Comparison of ENCODE assay signal across 7 mouse cellular contexts in the genomic region with DNA sequence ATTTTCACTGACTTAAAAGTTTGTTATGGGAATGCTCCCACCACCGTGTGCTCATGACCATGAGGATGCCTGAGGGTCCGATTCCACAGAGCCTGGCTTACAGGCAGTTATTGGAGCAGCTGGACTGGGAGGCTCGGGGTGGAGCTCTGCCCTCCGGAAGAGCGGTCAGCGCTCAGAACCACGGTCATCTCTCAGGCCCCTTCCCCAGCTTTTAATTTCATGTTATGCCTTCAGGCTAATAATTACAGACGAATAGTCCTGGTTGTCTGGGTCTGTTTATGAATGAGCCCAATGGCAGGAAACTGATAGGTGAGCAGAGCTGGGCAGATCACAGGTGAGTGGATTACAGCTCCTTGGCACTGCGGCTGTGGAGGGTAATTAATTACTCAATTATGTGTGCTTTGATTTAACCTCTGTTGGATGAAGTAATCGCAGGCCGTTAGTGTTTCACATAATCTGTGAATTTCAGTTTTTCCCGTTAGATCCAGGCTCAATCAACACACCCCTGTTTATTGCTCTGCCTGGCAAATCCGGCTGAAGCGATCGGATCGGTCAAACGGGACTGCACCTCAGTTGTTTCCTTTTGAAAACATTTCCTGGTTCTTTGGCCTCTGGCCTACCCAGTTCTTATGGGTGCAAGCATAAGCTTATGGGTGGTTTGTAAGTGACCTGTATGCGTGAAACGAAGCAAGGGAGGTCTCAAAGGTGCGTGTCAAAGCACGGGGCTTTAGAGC. TPM values are rescaled to one million over a fixed set of nuclear protein-coding genes. Genes with fewer than 3 reads are reported as not detected.
A peak's percentile ranks its signal among the peaks of the same experiment; 100 is the strongest.
DNase-seq lines count a peak whose midpoint lies in the region; ATAC-seq and TF ChIP-seq lines count a peak whose summit lies in the region.

No protein-coding gene starts in this region.

- ATAC-seq in forebrain, embryonic 12.5 days (ENCODE audit: low FRiP score): peak; percentile 42; the same call in 1 of the 2 replicates
- ATAC-seq in neural tube, embryonic 13.5 days (ENCODE audit: low read depth): no peak

- peaks cover 20% of the 10 kb centered on the region for H3K4me1 ChIP-seq in testis, adult 2 months (ENCODE audit: control insufficient read depth, insufficient read depth, low read length)
- peaks cover 28% of the 10 kb centered on the region for H3K4me1 ChIP-seq in forebrain, embryonic 12.5 days
- H3K4me1 ChIP-seq in neural tube, embryonic 13.5 days (replicated peaks): peaks cover 37% of the 10 kb centered on the region

- no peak for TF ChIP-seq POLR2A in testis, adult 2 months (IDR thresholded peaks at IDR 0.05; ENCODE audit: control insufficient read depth, low read depth, low read length)

- H3K27ac ChIP-seq in testis, adult 2 months (ENCODE audit: control insufficient read depth, insufficient read depth, low read depth, low read length): no peak overlapping the region
- peak overlapping the region; percentile 96 for H3K27ac ChIP-seq in forebrain, embryonic 12.5 days
- peak overlapping the region; percentile 96 for H3K27ac ChIP-seq in neural tube, embryonic 13.5 days (replicated peaks)

- peak overlapping the region; percentile 78 for H3K4me2 ChIP-seq in forebrain, embryonic 12.5 days
- H3K4me2 ChIP-seq in neural tube, embryonic 13.5 days: peak overlapping the region; percentile 77

- no peak for TF ChIP-seq CTCF in testis, adult 2 months (IDR thresholded peaks at IDR 0.05; ENCODE audit: control insufficient read depth, insufficient read depth, insufficient replicate concordance, low read depth, low read length)

- no peaks in the 10 kb centered on the region for H3K27me3 ChIP-seq in testis, adult 2 months (ENCODE audit: control insufficient read depth, insufficient read depth, low read length)
- H3K27me3 ChIP-seq in forebrain, embryonic 12.5 days: 0 out of 2 replicates have a peak, but pooled peaks cover 4% of the 10 kb centered on the region
- H3K27me3 ChIP-seq in neural tube, embryonic 13.5 days: no peaks in the 10 kb centered on the region

- H3K4me3 ChIP-seq in testis, adult 2 months (ENCODE audit: control insufficient read depth, low read depth, low read length): peak overlapping the region; percentile 73
- H3K4me3 ChIP-seq in forebrain, embryonic 12.5 days (replicated peaks): peak overlapping the region; percentile 77
- peak overlapping the region; percentile 84 for H3K4me3 ChIP-seq in neural tube, embryonic 13.5 days

- no peaks in the 10 kb centered on the region; the same call in 1 of the 2 replicates for H3K36me3 ChIP-seq in testis, adult 2 months (ENCODE audit: control insufficient read depth, insufficient read depth, low read length)
- no peaks in the 10 kb centered on the region for H3K36me3 ChIP-seq in forebrain, embryonic 12.5 days (replicated peaks)
- no peaks in the 10 kb centered on the region for H3K36me3 ChIP-seq in neural tube, embryonic 13.5 days

- H3K9me3 ChIP-seq in forebrain, embryonic 12.5 days: no peaks in the 10 kb centered on the region
- no peaks in the 10 kb centered on the region for H3K9me3 ChIP-seq in neural tube, embryonic 13.5 days

- no peak for DNase-seq in testis, postnatal 14 days (ENCODE audit: low spot score)
- peak; percentile 28 to 45 for DNase-seq in kidney, postnatal 4 days
- DNase-seq in layer of hippocampus, adult 9-11 months: no peak
- no peak for DNase-seq in gastrocnemius, postnatal 4 days (ENCODE audit: low spot score in 2 of 2)

- H3K9ac ChIP-seq in forebrain, embryonic 12.5 days: peak overlapping the region; percentile 95
- peak overlapping the region; percentile 98 for H3K9ac ChIP-seq in neural tube, embryonic 13.5 days

- WGBS in forebrain, embryonic 12.5 days: 8% methylated on average over 21 of the region's 21 CpGs
- 5% methylated on average over 21 of the region's 21 CpGs for WGBS in neural tube, embryonic 13.5 days

RNA-seq across cellular contexts. Expression of gene Zbed3, which starts 3.4 kb away (rescaled TPM):
- polyA plus RNA-seq in testis, adult 2 months (2012; rRNA removed): 26.5 and 26.9 TPM in 2 replicates
- polyA plus RNA-seq in forebrain, embryonic 12.5 days (2016; fragmentation: Nextera tagmentation; extraction: Ambion mirVana): 67.8 and 68.1 TPM in 2 replicates
- polyA plus RNA-seq in neural tube, embryonic 13.5 days (2015; fragmentation: Nextera tagmentation; extraction: Ambion mirVana): 38.2 and 44.3 TPM in 2 replicates
- 10 to 100 TPM; 20.6 to 23.3 TPM for total RNA-seq in gastrocnemius, postnatal 4 days (2021)

RNA-seq across cellular contexts. Expression of gene Aggf1, which starts 48.4 kb away (rescaled TPM):
- 9.2 and 9.3 TPM in 2 replicates for polyA plus RNA-seq in testis, adult 2 months (2012; rRNA removed)
- polyA plus RNA-seq in forebrain, embryonic 12.5 days (2016; fragmentation: Nextera tagmentation; extraction: Ambion mirVana): 52.4 and 54.2 TPM in 2 replicates
- 37.1 and 39.2 TPM in 2 replicates for polyA plus RNA-seq in neural tube, embryonic 13.5 days (2015; fragmentation: Nextera tagmentation; extraction: Ambion mirVana)
- total RNA-seq in gastrocnemius, postnatal 4 days (2021): 10 to 100 TPM; 22.4 to 22.5 TPM

Comparison
In these comparisons a context has a peak if more than half of its experiments do, and no peak if none do; other contexts are left out.
1. DNase-seq: peak in kidney, postnatal 4 days (2 of 2); none in testis, postnatal 14 days (single experiment), layer of hippocampus, adult 9-11 months (single experiment) and gastrocnemius, postnatal 4 days (0 of 2).
2. Peak in every context shown above with its lines, with median percentiles within 50 percentile points of each other: H3K4me3 ChIP-seq.